Mouse (Mus musculus): ENCODE measurements at regions not wholly inside any gene's neighbourhood (a gene's known extent, or its start where the extent isn't known, plus 50 kb on each side); places are given as distances from the start of the nearest gene placed in this dataset.

DNA sequence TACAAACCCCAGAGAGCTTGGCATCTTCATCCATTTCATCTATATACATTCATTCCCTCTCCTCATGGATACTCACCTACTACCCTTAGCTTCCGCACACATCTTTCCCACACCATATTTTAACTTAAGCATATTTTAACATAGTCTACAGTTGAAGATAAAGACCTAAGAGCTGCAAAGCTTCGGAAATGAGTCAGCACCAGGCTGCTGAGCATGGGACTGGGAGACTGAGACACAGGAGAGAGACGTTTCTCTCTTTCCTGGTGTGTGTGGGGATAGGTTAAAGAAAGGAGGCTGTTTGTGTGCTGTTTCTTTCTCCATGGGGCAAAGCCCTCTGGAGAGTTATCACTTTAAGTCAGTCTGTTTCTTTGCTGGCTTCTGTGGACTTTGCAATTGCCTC lies 264.3 kb downstream of the Sorl1 start:
- no peak for TF ChIP-seq POLR2A (IDR thresholded peaks at IDR 0.05; ENCODE audit: borderline replicate concordance, extremely low read depth, low read depth, low read length)
- no peak for TF ChIP-seq CTCF (IDR thresholded peaks at IDR 0.05; ENCODE audit: insufficient read depth, low read length)
